Mouse (Mus musculus) lung, embryonic 16.5 days (tissue): ENCODE results near the gene Lrfn5. TPM values are rescaled to one million over a fixed set of nuclear protein-coding genes. Genes with fewer than 3 reads are reported as not detected.

ENCODE experiments used
- ATAC-seq: fragments of 200-750 bp; cut with Nextera tagmentation; 2 replicates; pipeline ENCODE4 v1.8.0; 2017; ENCODE audit warnings: low read depth, mild to moderate bottlenecking, moderate library complexity
- H3K27ac ChIP-seq: fragments of 300-500 bp; sonication (generic); 2 replicates; pipeline ENCODE4 v1.5.1; 2014; ENCODE audit warnings: mild to moderate bottlenecking, control low read depth, low read length
- H3K27me3 ChIP-seq: fragments of 300-500 bp; sonication (generic); 2 replicates; pipeline ENCODE4 v1.6.1; 2014; ENCODE audit warnings: low read depth, low read length, mixed read lengths; ENCODE audit not compliant: control insufficient read depth, insufficient read depth
- H3K36me3 ChIP-seq: fragments of 300-500 bp; sonication (generic); 2 replicates; pipeline ENCODE4 v1.6.1; 2014; ENCODE audit warnings: low read length; ENCODE audit not compliant: control insufficient read depth, insufficient read depth
- H3K4me1 ChIP-seq: fragments of 300-500 bp; sonication (generic); replicated peaks from 2 replicates; pipeline ENCODE4 v1.6.1; 2014; ENCODE audit warnings: low read length, mixed read lengths; ENCODE audit not compliant: control insufficient read depth, insufficient read depth
- H3K4me2 ChIP-seq: fragments of 300-500 bp; sonication (generic); 2 replicates; pipeline ENCODE4 v1.6.1; 2014; ENCODE audit warnings: low read depth, low read length, control low read depth
- H3K4me3 ChIP-seq: fragments of 300-500 bp; sonication (generic); 2 replicates; pipeline ENCODE4 v1.5.1; 2014; ENCODE audit warnings: mild to moderate bottlenecking, low read length, control low read depth
- H3K9ac ChIP-seq: fragments of 300-500 bp; sonication (generic); 2 replicates; pipeline ENCODE4 v1.6.1; 2014; ENCODE audit warnings: low read length, control low read depth
- H3K9me3 ChIP-seq: fragments of 300-500 bp; sonication (generic); 2 replicates; pipeline ENCODE4 v1.6.1; 2016; ENCODE audit warnings: low read length; ENCODE audit not compliant: control insufficient read depth
- WGBS: fragments of 180-500 bp; shearing (Covaris S2); extraction: QIAGEN DNeasy Blood & Tissue Kit; methylation state at CpG from one replicate; pipeline ENCODE4 v1.1.7; 2014; 5-methylcytosine and 5-hydroxymethylcytosine counted together
- polyA plus RNA-seq: library from polyadenylated mRNA; unstranded; fragments of >200 nt; fragmentation: Nextera tagmentation; extraction: Ambion mirVana; gene quantifications from 2 replicates; pipeline ENCODE4 v1.2.1, GENCODE M21; 2015

Gene Lrfn5
- polyA plus RNA-seq, 1 experiment from 2014 or later: 0.24 TPM

GRCm38 (mm10) chr12:61610081-61610480, 87.1 kb downstream of the Lrfn5 start:
- no peak overlapping the region for H3K9ac ChIP-seq
- no peak overlapping the region for H3K27ac ChIP-seq
- H3K4me2 ChIP-seq: no peak overlapping the region
- ATAC-seq: no peak
- H3K9me3 ChIP-seq: no peaks in the 10 kb centered on the region
- WGBS: 56% methylated on average over 1 of the region's 1 CpGs
- no peaks in the 10 kb centered on the region for H3K36me3 ChIP-seq
- H3K4me3 ChIP-seq: no peak overlapping the region
- H3K27me3 ChIP-seq: no peaks in the 10 kb centered on the region
- no peaks in the 10 kb centered on the region for H3K4me1 ChIP-seq

GRCm38 (mm10) chr12:61624532-61624931, 101.6 kb downstream of the Lrfn5 start:
- no peak overlapping the region for H3K4me3 ChIP-seq
- ATAC-seq: no peak
- H3K9ac ChIP-seq: no peak overlapping the region
- no peaks in the 10 kb centered on the region for H3K4me1 ChIP-seq
- no peak overlapping the region for H3K27ac ChIP-seq
- no peaks in the 10 kb centered on the region for H3K36me3 ChIP-seq
- H3K9me3 ChIP-seq: no peaks in the 10 kb centered on the region
- H3K27me3 ChIP-seq: no peaks in the 10 kb centered on the region
- H3K4me2 ChIP-seq: no peak overlapping the region

- H3K4me3 ChIP-seq: no peak overlapping the region
- no peak overlapping the region for H3K9ac ChIP-seq
- no peaks in the 10 kb centered on the region for H3K4me1 ChIP-seq
- H3K36me3 ChIP-seq: no peaks in the 10 kb centered on the region
- no peak for ATAC-seq
- H3K9me3 ChIP-seq: no peaks in the 10 kb centered on the region
- H3K27ac ChIP-seq: no peak overlapping the region
- H3K27me3 ChIP-seq: no peaks in the 10 kb centered on the region
- WGBS: 79% methylated on average over 5 of the region's 5 CpGs
- H3K4me2 ChIP-seq: no peak overlapping the region
These were observed 131.4 kb downstream of the Lrfn5 start for GRCm38 (mm10) chr12:61654380-61654779.

GRCm38 (mm10) chr12:61723158-61723557, 200.2 kb downstream of the Lrfn5 start:
- no peak overlapping the region for H3K27ac ChIP-seq
- H3K4me3 ChIP-seq: no peak overlapping the region
- no peak for ATAC-seq
- H3K27me3 ChIP-seq: no peaks in the 10 kb centered on the region
- no peaks in the 10 kb centered on the region for H3K36me3 ChIP-seq
- no peak overlapping the region for H3K9ac ChIP-seq
- no peaks in the 10 kb centered on the region for H3K9me3 ChIP-seq
- no peaks in the 10 kb centered on the region for H3K4me1 ChIP-seq
- no peak overlapping the region for H3K4me2 ChIP-seq

- no peak overlapping the region for H3K27ac ChIP-seq
- no peak overlapping the region for H3K4me2 ChIP-seq
- no peaks in the 10 kb centered on the region for H3K36me3 ChIP-seq
- no peaks in the 10 kb centered on the region for H3K27me3 ChIP-seq
- no peaks in the 10 kb centered on the region for H3K9me3 ChIP-seq
- 75% methylated on average over 4 of the region's 4 CpGs for WGBS
- no peak overlapping the region for H3K9ac ChIP-seq
- H3K4me1 ChIP-seq: no peaks in the 10 kb centered on the region
- no peak for ATAC-seq
- no peak overlapping the region for H3K4me3 ChIP-seq
These were observed 284.2 kb downstream of the Lrfn5 start for GRCm38 (mm10) chr12:61807073-61807605.

- Histone ChIP-seq H3K36me3 (no peaks in the 10 kb centered on the region), H3K9me3 (no peaks in the 10 kb centered on the region), H3K4me1 (no peaks in the 10 kb centered on the region), H3K4me3 (no peak overlapping the region), H3K4me2 (no peak overlapping the region), H3K27ac (no peak overlapping the region), H3K9ac (no peak overlapping the region), H3K27me3 (no peaks in the 10 kb centered on the region)
- WGBS: 86% methylated on average over 5 of the region's 5 CpGs
- no peak for ATAC-seq
These were observed 300.7 kb downstream of the Lrfn5 start for GRCm38 (mm10) chr12:61823601-61824000.

GRCm38 (mm10) chr12:61826311-61826710, 303.4 kb downstream of the Lrfn5 start:
- Histone ChIP-seq H3K9me3 (no peaks in the 10 kb centered on the region), H3K36me3 (no peaks in the 10 kb centered on the region), H3K9ac (no peak overlapping the region), H3K4me3 (no peak overlapping the region), H3K27me3 (no peaks in the 10 kb centered on the region), H3K4me2 (no peak overlapping the region), H3K27ac (no peak overlapping the region), H3K4me1 (no peaks in the 10 kb centered on the region)
- no peak for ATAC-seq
- WGBS: 4% methylated on average over 1 of the region's 1 CpGs

GRCm38 (mm10) chr12:61842599-61843291, 319.8 kb downstream of the Lrfn5 start:
- H3K27ac ChIP-seq: no peak overlapping the region
- no peaks in the 10 kb centered on the region for H3K27me3 ChIP-seq
- no peaks in the 10 kb centered on the region for H3K36me3 ChIP-seq
- H3K9me3 ChIP-seq: no peaks in the 10 kb centered on the region
- no peak overlapping the region for H3K9ac ChIP-seq
- no peaks in the 10 kb centered on the region for H3K4me1 ChIP-seq
- H3K4me2 ChIP-seq: no peak overlapping the region
- no peak for ATAC-seq
- WGBS: 85% methylated on average over 9 of the region's 9 CpGs
- H3K4me3 ChIP-seq: no peak overlapping the region

- no peaks in the 10 kb centered on the region for H3K4me1 ChIP-seq
- no peak overlapping the region for H3K9ac ChIP-seq
- WGBS: 73% methylated on average over 1 of the region's 1 CpGs
- H3K36me3 ChIP-seq: no peaks in the 10 kb centered on the region
- H3K4me2 ChIP-seq: no peak overlapping the region
- no peak overlapping the region for H3K4me3 ChIP-seq
- H3K27me3 ChIP-seq: no peaks in the 10 kb centered on the region
- no peak overlapping the region for H3K27ac ChIP-seq
- H3K9me3 ChIP-seq: no peaks in the 10 kb centered on the region
- ATAC-seq: no peak
These were observed 331.2 kb downstream of the Lrfn5 start for GRCm38 (mm10) chr12:61854183-61854582.
